Mouse (Mus musculus) inflammation-experienced regulatory T-cells, adult 6 months (primary cell): ENCODE results near the gene Sf3a3. TPM values are rescaled to one million over a fixed set of nuclear protein-coding genes. Genes with fewer than 3 reads are reported as not detected.
A peak's percentile ranks its signal among the peaks of the same experiment; 100 is the strongest.

ENCODE experiments used
- ATAC-seq: one replicate; pipeline ENCODE4 v1.8.0; 2017
- polyA plus RNA-seq, 3 experiments: library from polyadenylated mRNA; unstranded; fragments of 100-300 nt; shearing (Covaris generic); gene quantifications; one replicate each; pipeline ENCODE4 v1.2.1; 2017

The Sf3a3 gene
- 100 to 1,000 TPM; 106 to 117 (median 115) TPM for polyA plus RNA-seq

DNA sequence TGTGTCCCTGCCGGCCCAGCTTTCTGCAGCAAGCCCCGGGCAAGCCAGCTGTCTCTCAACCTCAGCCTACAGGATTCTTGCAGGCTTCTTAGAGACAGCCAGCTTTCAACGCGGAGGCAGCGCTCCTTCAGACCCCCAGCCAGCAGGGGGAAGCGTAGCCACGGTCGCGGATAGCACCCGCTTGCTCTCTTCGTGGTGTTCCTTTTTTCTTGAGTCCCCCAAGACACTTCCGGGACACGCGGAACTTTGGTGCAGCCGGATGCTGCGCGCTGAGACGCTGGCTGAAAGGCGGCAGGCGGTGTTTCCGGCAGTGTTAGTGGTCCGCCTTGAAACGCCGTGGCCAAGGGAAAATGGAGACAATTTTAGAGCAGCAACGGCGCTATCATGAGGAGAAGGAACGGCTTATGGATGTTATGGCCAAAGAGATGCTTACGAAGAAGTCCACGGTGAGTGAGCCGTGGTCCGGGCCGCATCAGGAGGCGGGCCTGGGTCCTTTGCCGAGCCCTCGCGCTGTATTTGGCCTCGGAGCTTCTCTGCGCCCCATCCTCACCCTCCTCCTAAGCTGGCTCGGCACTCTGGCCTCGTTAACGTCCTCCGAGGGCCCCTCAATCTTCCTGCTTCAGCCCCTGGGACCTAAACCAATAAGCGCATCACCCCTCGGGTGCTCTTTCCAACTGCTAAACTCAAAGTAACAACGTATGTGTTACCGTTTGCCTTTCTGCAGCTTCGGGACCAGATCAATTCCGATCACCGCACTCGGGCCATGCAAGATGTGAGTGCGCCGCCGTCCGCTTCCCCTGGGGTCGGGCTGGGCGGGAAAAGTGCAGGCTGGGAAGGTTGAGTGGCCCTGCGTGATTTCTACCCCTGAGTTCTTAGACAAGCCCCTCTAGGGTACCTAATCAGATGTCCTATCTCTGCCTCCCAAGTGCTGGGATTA is at the start of gene Sf3a3:
Gene Sf3a3, plus strand, starts transcription at position 232 of the 937 bp plus-strand sequence.
- ATAC-seq: peak; percentile 97

DNA sequence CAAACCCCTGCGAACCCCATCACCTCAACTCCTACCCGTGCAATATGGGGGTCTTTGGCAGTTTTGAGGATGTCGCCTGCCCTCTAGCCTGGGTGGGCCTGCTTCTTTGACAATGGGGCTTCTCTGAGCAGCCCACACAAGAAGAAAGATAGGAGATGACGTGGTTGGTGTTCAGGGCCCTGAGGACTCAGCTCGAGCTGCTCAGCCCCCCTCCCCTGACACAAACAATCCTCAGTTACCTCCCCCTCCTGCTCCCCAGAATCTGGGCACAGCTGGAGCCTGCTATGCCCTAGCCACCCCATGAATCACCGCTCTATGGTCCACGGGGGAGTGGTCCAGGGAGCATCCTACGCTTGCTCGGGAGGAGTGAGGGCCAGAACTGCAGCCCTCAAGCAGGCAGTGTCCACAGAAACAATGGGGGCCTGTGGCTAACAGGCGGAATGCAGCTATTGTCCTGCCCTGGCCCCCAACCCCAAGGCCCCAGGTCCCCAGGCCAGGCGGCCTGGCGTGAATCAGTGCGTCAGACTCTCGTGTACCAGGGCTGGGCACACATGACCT is 47.0 kb upstream of the Sf3a3 start:
- ATAC-seq: no peak

DNA sequence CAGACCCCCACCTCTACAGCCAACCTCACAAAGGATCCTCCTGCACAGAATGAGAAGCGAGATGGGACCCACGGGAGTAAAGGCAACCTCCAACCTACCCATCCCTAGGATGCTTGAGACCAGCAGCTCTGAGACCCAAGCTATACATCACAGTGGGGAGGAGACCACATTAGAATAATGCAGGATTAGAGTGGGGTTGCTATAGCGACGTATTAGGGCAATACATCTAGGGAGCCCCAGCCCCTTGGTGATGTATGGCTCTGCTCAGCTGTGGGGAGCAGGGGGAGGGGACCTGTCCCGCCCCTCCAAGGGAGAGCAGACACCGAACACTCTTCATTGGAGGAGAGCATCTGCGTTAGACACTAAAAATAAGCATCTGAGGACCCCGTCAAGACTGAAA is 46.5 kb upstream of the Sf3a3 start:
- ATAC-seq: no peak

DNA sequence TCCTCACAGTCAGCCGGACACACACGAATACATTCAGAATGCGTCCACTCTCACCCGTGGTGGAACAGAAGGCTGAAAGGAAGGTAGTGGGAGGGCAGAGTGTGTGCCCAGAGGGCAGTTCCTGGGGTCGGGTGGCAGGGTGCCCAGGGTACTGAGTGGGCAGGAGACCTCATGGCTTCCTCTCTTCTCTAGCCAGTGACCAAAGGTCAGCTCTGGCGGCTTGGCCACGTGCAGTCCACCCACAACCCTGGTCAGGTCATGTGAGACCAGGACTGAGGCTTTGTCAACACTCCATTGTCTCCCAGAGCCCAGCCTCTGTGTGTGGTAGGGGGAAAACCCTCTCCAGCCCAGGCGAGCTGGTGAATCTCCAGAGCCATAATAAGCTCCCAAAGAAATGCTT is 44.3 kb upstream of the Sf3a3 start:
- no peak for ATAC-seq

DNA sequence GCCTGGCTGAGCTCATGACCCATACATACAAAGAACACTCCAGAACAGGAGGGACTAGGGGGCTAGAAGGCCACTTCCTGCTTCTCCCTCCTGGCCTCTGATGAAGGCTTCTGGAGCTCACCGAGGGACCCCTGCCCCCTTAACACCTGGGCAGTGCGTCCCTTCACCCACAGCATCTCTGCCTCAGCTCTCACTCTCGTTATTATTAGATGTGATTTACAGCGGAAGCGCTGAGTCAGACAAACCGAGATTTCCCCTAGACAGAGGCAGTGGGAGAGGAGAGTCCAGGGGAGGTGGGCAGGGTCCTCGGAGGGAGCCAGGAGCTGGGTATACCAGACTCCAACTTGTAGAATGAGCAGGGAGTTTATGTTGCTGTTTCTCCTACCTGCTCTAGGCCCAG is 43.0 kb upstream of the Sf3a3 start:
- no peak for ATAC-seq

DNA sequence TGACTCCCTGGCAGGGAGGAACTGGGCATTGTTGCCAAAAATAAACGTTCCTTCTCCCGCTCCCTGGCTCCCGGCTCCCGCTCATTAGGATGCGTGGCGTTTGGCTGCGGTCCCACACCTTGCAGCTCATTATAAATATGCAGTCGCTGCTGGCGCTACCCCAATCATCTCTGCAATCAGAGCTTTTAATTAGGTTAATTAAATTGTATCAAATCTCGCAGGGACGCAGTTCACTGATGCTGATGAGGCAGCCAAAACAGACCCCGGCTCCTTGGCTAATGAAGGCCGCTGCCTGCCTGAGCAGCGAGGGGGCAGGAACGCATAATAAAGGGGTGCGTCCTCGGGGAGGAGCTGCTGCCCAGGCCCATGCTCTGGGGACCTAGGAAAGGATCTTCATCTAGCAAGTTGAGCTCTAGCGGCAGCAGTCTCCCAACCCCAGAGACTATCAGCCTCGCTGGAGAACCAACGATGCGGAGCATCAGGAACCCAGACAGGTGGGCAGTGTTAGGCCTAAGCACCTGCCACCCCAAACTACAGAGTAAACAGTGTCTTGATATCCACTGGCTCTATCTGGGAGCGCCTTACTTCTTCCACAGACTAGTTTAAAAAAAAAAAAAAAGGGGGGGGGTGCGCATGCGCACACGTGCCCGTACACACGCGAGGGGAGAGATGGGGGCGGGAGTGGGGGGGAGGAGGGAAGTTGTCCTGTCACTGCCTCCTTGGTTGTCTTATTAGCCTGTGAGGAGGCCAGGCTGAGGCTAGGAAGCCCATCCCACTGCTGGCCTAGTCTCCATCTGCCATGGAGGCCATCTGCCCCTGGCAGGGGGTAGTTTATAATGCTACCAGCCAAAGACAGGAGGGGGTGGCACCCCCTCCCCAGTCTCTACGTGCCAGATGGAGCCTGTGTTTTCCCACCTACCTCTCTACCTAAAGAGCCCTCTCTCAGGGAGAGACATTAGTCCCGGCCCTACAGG is 41.9 kb upstream of the Sf3a3 start:
- ATAC-seq: no peak

DNA sequence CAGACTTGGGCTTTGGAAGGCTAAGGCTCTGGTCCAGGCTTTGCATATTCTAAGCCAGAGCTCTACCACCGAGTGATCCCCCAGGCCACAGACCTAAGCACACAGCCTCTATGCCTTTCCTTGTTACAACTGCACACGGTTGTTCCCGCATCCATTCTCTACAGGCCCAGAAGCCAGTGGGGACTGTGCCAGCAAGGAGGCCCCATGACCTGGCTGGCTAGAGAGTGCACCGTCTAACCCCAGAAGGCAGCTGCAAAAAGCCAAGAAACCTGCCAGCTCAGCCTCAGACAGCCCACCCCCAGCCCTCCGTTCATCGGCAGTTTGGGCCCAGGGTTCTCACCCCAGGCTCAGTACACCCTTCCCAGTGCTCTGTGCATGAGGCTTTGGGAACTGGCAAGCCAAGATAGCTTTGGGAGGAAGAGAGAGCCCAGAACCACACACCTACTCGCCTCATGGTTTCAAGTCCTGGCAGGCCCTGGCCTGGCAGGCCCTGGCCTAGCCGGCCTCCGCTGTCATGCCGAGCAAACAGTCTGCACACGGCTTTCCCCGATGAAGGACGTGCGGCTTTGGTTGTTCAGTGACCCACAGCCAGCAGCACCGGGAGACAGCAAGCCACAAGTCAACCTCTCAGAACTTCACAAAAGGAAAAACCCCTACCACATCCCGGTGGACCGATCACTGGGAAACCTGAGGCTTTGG is 40.1 kb upstream of the Sf3a3 start:
- ATAC-seq: no peak

DNA sequence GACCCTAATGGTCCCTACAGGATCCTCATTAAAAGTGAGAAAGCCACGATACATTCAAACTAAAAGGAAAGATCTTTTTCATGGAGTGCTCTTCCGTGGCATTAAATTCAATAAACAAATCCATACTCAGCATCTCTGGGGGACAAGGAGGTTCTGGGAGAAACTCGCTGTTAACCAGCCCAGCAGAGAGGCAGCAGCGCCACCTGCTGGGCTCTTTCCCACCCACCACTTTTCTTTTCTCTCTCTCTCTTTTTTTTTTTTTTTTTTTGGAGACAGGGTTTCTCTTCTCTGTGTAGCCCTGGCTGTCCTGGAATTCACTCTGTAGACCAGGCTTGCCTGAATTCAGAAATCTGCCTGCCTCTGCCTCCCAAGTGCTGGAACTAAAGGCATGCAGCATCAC is 39.5 kb upstream of the Sf3a3 start:
- ATAC-seq: peak; percentile 50

DNA sequence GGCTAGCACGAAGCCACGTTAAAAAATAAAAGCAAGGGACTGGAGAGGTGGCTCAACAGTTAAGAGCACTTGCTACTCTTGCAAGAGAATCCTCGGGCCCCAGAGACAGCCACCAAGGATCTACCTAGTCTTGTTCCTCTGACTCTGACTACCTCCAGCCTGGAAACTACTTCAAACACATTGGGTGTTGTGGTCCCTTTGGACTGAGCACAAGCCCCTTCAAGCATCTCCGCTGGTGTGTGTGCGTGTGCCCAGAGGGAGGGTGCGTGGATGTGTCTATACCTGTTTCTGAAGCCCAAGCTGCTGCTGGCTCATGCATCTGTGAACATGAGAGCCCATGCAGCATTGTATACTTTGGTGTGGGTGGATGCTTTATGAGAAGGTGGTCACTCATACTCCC is 38.6 kb upstream of the Sf3a3 start:
- no peak for ATAC-seq

DNA sequence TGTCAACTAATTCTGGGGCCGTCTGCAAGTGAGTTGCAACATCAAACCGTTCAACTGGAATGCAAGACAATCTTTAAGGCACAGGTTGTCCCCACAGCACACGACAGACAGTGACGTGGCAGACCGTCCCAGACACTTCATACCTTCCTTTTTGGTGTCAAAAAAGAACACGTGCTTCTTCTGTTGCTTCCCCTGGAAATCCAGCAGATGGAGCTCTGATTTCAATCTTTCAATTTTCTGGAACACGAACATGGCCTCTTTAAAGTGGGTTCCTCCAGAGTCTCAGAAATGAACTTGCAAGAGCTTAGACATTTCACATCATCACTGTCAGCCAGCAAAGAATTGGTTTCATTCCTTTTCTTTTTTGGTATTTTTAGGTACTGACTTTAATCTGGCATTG is 32.3 kb upstream of the Sf3a3 start:
- peak; percentile 69 for ATAC-seq

DNA sequence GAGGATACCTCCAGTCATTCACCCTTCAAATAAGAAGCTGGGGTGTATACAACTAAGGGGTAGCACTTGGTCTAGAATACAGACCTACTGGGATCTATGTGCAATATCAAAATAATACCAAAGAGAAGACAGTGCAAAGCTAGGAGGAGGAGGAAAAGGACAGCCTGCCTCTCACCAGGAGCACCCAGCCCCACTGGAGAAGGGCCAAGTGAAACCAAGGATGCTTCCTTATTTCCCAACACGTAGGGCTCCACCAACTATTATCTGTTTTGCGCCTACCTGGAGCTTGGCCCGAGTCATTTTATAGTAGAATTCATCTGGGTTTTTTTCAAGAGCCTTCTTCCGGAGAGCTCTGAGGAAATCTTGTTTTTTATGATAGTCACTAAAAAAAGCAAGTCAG is 31.1 kb upstream of the Sf3a3 start:
- ATAC-seq: no peak

DNA sequence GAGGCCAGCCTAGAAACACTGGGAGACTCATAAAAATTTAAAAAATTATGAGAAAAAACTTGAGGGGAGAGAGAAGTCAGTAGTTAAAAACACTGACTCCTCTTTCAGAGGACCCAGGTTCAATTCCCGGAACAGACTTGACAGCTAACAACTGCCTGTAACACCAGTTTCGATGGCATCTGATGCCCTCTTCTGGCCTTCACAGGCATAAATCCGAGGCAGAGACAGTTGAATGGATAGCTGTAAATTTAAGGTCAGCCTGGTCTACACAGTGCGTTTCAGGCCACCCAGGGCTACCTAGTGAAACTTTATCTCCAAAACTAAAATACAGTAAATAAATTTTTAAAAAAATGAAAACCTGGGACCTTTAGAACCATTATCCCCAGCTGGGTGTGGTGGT is 29.6 kb upstream of the Sf3a3 start:
- ATAC-seq: no peak

DNA sequence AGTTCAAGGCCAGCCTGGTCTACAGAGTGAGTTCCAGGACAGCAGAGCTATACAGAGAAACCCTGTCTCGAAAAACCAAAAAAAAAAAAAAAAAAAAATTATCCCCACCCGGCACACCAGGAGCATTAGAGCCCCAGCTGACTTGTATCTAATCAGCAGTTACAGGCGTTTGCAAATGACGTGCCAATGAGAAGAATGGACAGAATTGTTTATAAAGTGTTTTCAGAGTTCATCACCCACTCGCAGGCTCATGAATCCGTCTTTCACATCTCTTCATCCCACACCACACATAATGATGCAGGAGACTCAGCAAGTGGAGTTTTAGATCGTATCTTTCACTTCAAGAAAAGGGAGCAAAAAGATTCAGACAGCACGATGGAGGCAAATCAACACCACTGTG is 29.1 kb upstream of the Sf3a3 start:
- no peak for ATAC-seq

DNA sequence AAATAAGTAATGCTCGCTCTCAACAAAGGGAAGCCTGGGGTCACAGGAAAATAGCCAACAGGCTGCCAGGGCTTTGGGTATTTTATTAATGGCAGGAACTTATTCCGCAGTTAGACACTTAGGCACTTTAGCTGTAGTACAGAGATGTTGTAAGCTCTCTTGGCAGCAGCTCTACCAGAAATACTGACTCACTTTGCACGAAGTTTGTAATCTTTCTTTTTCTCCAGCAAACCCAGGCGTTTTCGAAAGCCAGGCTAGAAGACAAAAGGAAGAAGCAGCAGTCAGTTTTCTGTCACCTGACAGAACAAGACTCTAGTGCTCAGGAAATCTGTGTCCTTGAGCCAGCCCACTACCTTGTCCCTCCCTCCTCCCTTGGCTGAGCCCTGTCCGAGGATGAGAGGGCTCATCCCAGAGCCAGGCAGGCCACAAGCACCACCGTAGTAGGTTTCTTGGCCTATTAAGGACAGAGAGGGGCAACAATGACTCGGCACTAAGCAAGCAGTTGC is 28.6 kb upstream of the Sf3a3 start:
- ATAC-seq: no peak

DNA sequence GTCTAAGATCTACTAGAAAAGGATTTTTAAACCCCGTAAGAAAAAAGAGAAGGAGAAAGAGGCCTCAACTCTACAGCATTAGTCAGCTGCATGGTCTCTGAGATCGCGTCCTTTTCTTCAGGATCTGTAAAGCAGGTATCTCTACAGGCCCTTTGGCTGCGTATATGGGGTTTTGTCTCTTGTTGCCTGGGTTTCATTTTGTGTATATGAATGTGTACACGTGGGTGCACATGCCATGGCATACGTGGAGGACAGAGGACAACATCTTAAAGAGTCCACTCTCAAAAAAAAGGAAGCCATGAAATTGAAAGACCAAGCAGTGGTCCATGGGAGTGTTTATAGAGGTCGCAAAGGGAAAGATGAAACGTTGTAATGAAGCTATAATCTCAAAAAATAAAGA is 23.1 kb upstream of the Sf3a3 start:
- no peak for ATAC-seq

DNA sequence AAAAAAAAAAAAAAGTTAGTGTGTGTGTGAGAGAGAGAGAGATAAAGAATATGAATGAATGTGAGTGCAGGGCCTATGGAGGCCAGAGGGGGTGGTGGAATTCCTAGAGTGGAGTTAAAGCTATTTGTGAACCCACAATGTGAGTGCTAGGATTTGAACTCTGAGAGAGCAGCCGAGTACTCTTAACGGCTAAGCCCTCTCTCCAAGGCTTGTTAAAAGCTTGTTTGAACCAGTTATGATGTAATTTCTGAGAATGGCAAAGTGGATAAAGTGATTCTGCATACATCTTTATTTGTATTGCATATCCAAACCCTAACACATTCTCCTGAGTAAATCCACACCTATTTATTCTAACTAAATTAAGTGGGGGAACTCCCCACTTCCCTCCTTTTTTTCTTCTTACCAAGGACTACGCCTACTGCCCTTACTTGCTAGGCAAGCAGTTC is 22.1 kb upstream of the Sf3a3 start:
- ATAC-seq: no peak

DNA sequence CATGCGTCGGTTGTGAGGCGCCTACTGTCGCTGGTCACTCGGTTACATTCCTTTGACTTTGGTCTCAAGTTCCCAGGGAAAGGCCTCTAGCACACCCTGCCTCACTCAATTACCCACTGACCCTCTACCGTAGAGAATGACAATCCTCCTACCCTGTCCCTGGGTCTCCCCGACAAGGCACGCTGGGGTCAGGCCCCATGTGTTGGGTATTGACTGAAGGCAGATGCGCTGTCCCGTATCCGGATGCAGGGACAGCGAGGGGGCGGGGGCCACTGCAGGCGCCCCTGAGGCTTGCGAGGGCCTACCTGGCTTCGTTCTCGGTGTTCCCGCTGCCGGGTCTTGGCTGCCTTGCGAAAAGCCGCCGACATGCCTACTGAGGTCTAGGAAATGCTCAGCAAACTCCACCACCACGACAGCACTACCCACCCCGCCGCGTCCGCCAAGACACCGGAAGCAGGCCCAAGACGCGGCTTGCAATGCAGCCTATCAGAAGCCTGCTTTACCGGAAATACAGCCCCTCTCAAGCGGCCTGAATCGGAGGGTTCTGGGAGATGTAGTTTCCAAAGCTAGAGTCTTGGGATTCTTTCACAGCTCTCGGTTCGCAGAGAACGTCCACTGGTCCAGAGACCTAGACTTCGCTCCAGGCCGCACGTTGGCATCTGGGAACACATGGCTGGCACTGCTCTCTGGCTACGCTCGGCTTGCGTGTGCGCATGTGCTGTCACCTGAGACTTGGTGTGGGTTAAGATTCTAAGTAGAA is 21.3 kb upstream of the Sf3a3 start, which contains the start of gene Utp11:
Gene Utp11, minus strand, starts transcription at position 466 of the 760 bp plus-strand sequence.
- peak; percentile 97 for ATAC-seq

DNA sequence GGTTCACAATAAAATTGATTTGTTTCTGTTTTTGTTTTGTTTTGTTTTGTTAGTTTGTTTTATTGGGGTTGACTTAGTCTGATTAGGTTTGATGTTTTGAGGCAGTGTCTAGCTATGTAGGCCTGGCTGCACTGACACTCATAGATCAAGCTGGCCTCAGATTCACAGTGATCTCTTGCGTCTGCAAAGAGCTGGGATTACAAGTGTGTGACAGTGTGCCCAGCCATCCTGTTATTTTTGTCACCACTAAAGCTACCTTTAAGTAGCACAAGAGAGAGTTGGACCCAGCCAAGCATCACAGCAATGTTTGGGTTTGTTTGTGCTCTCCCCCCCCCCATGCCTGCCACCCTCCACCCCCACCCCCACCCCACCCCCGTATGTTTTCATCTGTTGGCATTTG is 20.0 kb upstream of the Sf3a3 start:
- no peak for ATAC-seq

DNA sequence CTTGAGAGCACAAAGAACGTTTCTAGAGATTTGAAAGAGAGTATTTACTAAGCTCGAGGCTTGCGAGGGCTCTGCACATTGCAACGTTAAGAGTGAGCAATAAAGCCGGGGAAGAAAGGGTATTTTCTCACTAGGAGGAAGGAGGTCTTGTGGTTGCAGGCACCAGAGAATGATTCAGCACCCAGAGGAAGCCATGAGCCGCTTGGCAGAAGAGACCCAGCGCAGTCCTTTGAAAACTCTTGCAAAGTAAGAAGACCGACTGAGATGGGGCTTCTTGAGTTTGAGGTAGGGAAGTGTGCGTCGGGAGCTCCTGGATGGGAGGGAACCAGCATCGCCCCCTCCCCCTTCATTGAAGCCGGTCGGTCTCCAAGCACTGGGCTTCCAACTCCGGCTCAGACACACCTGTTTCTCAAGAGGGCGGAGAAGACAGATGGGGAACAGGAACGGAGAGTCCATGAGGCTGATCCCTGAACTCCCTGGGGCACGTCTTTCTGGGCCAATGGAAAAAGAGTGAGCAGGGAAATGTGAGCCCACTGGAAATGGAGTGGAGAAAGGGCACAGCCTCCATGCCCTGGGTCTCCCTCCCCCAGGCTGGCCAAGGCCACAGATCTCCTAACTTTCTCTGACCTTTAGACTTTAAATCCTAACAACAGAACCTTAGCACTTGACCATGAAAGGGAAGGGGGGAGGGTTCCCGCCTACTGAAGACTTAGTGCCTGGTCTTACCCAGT is 18.6 kb upstream of the Sf3a3 start:
- ATAC-seq: no peak

DNA sequence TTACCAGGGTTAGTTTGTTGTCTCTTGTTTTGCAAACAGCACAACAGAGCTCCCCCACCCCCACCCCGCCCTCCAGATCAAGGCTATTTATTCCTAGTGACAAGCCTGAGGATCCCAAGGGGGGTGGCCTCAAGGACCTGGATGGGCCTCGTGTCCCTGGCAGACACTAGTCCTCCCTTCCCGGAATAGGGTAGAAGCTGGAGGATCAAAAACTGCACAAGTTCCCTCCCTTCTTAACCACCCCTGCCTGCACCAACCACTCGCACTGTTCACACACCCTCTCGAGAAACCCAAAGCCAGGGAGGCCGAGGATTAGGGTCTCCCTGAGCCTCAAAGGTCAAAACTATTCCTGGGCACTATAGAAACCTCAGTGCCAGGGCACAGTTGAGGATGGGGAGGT is 14.8 kb upstream of the Sf3a3 start:
- ATAC-seq: no peak
